Mouse (Mus musculus): ENCODE data around the gene Kcnj1.

GRCm38 (mm10) chr9:32408730-32409059 lies 36.4 kb downstream of the Kcnj1 start:
- TF ChIP-seq CTCF (IDR thresholded peaks at IDR 0.05; ENCODE audit: low read depth), result no peak
- TF ChIP-seq EP300 (optimal IDR thresholded peaks at IDR 0.05), result no peak

Data from stomach, postnatal 0 days (tissue).